Mouse (Mus musculus): Measurements from ENCODE around the gene Cmtm5.
"Not testable (repeated sequence)": the region's sequence is repeated elsewhere in the genome, so short reads cannot be mapped to it uniquely, and the experiment has no call there.

Gene Cmtm5

GRCm38 (mm10) chr14:54959853-54960613, 24.0 kb downstream of the Cmtm5 start:
- not testable (repeated sequence) for DNase-seq (ENCODE audit: low spot score)

- DNase-seq (ENCODE audit: low spot score) = no peak
Observed at GRCm38 (mm10) chr14:54960769-54961168, 24.7 kb downstream of the Cmtm5 start.

- DNase-seq (ENCODE audit: low spot score) = no peak
Observed at GRCm38 (mm10) chr14:54961487-54961886, 25.4 kb downstream of the Cmtm5 start.

- no peak for DNase-seq (ENCODE audit: low spot score)
Observed at GRCm38 (mm10) chr14:54962714-54963113, 26.7 kb downstream of the Cmtm5 start.

GRCm38 (mm10) chr14:54963727-54964126, 27.7 kb downstream of the Cmtm5 start:
- DNase-seq (ENCODE audit: low spot score) = no peak

- no peak for DNase-seq (ENCODE audit: low spot score)
Observed at GRCm38 (mm10) chr14:54965044-54965443, 29.0 kb downstream of the Cmtm5 start.

GRCm38 (mm10) chr14:54965631-54966030, 29.6 kb downstream of the Cmtm5 start:
- no peak for DNase-seq (ENCODE audit: low spot score)

- no peak for DNase-seq (ENCODE audit: low spot score)
Observed at GRCm38 (mm10) chr14:54966320-54966977, 30.4 kb downstream of the Cmtm5 start, which contains the start of gene Myh6. Myh6 (minus strand) TSS chr14:54966927.

- DNase-seq (ENCODE audit: low spot score) = no peak
Observed at GRCm38 (mm10) chr14:54967874-54968273, 31.8 kb downstream of the Cmtm5 start.

GRCm38 (mm10) chr14:54968344-54968743, 32.3 kb downstream of the Cmtm5 start:
- DNase-seq (ENCODE audit: low spot score) = no peak

GRCm38 (mm10) chr14:54972786-54973185, 36.7 kb downstream of the Cmtm5 start:
- DNase-seq (ENCODE audit: low spot score) = not testable (repeated sequence)

- no peak for DNase-seq (ENCODE audit: low spot score)
Observed at GRCm38 (mm10) chr14:54974068-54974791, 38.2 kb downstream of the Cmtm5 start.

- no peak for DNase-seq (ENCODE audit: low spot score)
Observed at GRCm38 (mm10) chr14:54976633-54977032, 40.6 kb downstream of the Cmtm5 start, which contains the start of gene Gm17428. Gm17428 (plus strand) TSS chr14:54976933.

GRCm38 (mm10) chr14:54978664-54979063, 42.6 kb downstream of the Cmtm5 start:
- no peak for DNase-seq (ENCODE audit: low spot score)

GRCm38 (mm10) chr14:54981934-54982333, 45.9 kb downstream of the Cmtm5 start:
- no peak for DNase-seq (ENCODE audit: low spot score)

- DNase-seq (ENCODE audit: low spot score) = not testable (repeated sequence)
Observed at GRCm38 (mm10) chr14:54988350-54988874, 52.4 kb downstream of the Cmtm5 start.
